Mouse (Mus musculus) CH12.LX (cell line): ENCODE data around the gene Actr5. TPM values are rescaled to one million over a fixed set of nuclear protein-coding genes. Genes with fewer than 3 reads are reported as not detected.
A peak's percentile ranks its signal among the peaks of the same experiment; 100 is the strongest.

Experiments
- DNase-seq: peaks from one replicate; pipeline ENCODE4 v3.0.0-alpha.2; 2013; ENCODE audit errors: extremely low read depth
- H3K27ac ChIP-seq: 2 replicates; pipeline ENCODE4 v1.5.1; 2012; ENCODE audit warnings: low read depth, mild to moderate bottlenecking, control low read depth, moderate library complexity; ENCODE audit not compliant: insufficient read depth
- H3K27me3 ChIP-seq: replicated peaks from 2 replicates; pipeline ENCODE3; 2012; ENCODE audit warnings: inconsistent platforms
- H3K36me3 ChIP-seq, 2 experiments: replicated peaks in 1 of 2; 2 replicates each; pipeline versions ENCODE3 to v1.6.1; 2012; ENCODE audit warnings: inconsistent platforms in 1 of 2, low read length in 1 of 2, mild to moderate bottlenecking in 1 of 2, mixed read lengths in 1 of 2, moderate library complexity in 1 of 2; ENCODE audit not compliant: control insufficient read depth in 1 of 2, insufficient read depth in 1 of 2
- H3K4me1 ChIP-seq, 2 experiments: 2 replicates each; pipeline ENCODE4 v1.6.1; 2012; ENCODE audit warnings: inconsistent platforms in 1 of 2, moderate library complexity in 1 of 2; ENCODE audit not compliant: insufficient read depth in 2 of 2, control insufficient read depth in 1 of 2
- H3K4me2 ChIP-seq: 2 replicates; pipeline ENCODE4 v1.6.1; 2012; ENCODE audit warnings: low read depth, mild to moderate bottlenecking, control low read depth; ENCODE audit not compliant: poor library complexity, insufficient read depth, severe bottlenecking
- H3K4me3 ChIP-seq, 3 experiments: fragments of 150-350 bp in 1 of 3; sonication (generic) in 1 of 3; replicated peaks in 1 of 3; 2 replicates each; pipeline versions ENCODE3 to v1.5.1; 2011 to 2012; ENCODE audit warnings: low read depth in 2 of 3, low read length in 2 of 3, mild to moderate bottlenecking in 2 of 3, moderate library complexity in 2 of 3, control low read depth in 1 of 3, improper control_type of control experiment in 1 of 3, inconsistent platforms in 1 of 3, mixed read lengths in 1 of 3; ENCODE audit not compliant: poor library complexity in 1 of 3
- H3K79me2 ChIP-seq: replicated peaks from 2 replicates; pipeline ENCODE4 v1.6.1; 2012; ENCODE audit warnings: mild to moderate bottlenecking, moderate library complexity; ENCODE audit not compliant: control insufficient read depth, poor library complexity, insufficient read depth, severe bottlenecking; ENCODE audit errors: extremely low read depth
- H3K9ac ChIP-seq: 2 replicates; pipeline ENCODE4 v1.6.1; 2012; ENCODE audit warnings: low read depth, mild to moderate bottlenecking, control low read depth, moderate library complexity; ENCODE audit not compliant: insufficient read depth
- H3K9me3 ChIP-seq: replicated peaks from 2 replicates; pipeline ENCODE3; 2012; ENCODE audit warnings: low read length, inconsistent platforms, mixed read lengths
- BHLHE40 ChIP-seq: IDR thresholded peaks from 2 replicates; pipeline ENCODE4 v1.6.1; 2011; ENCODE audit warnings: mild to moderate bottlenecking, low read depth, low read length, improper control_type of control experiment
- CHD1 ChIP-seq: IDR thresholded peaks from 2 replicates; pipeline ENCODE4 v1.6.1; 2012; ENCODE audit warnings: low read depth, low read length, improper control_type of control experiment, inconsistent platforms
- CHD2 ChIP-seq: IDR thresholded peaks from 2 replicates; pipeline ENCODE4 v1.6.1; 2011; ENCODE audit warnings: low read length, improper control_type of control experiment
- CTCF ChIP-seq, 2 experiments: IDR thresholded peaks in 1 of 2; conservative IDR thresholded peaks in 1 of 2; 2 replicates each; pipeline ENCODE4 v1.5.1; 2011 to 2012; ENCODE audit warnings: low read depth in 2 of 2, low read length in 2 of 2, improper control_type of control experiment in 1 of 2, inconsistent platforms in 1 of 2, mild to moderate bottlenecking in 1 of 2, moderate library complexity in 1 of 2
- E2F4 ChIP-seq: IDR thresholded peaks from 2 replicates; pipeline ENCODE4 v1.6.1; 2011; ENCODE audit warnings: low read depth, low read length, improper control_type of control experiment; ENCODE audit not compliant: insufficient replicate concordance
- ELF1 ChIP-seq: IDR thresholded peaks from 2 replicates; pipeline ENCODE4 v1.6.1; 2014; ENCODE audit warnings: low read depth, mild to moderate bottlenecking, inconsistent platforms, low read length, improper control_type of control experiment
- EP300 ChIP-seq: IDR thresholded peaks from 2 replicates; pipeline ENCODE4 v1.6.1; 2011; ENCODE audit warnings: low read length, improper control_type of control experiment
- ETS1 ChIP-seq: conservative IDR thresholded peaks from 2 replicates; pipeline ENCODE4 v1.6.1; 2012; ENCODE audit warnings: low read depth, mild to moderate bottlenecking, inconsistent platforms, low read length, improper control_type of control experiment, moderate library complexity
- GABPA ChIP-seq: IDR thresholded peaks from 2 replicates; pipeline ENCODE4 v1.6.1; 2012; ENCODE audit warnings: low read depth, low read length, improper control_type of control experiment, inconsistent platforms; ENCODE audit not compliant: insufficient replicate concordance
- HCFC1 ChIP-seq: IDR thresholded peaks from 2 replicates; pipeline ENCODE4 v1.6.1; 2012; ENCODE audit warnings: low read depth, mild to moderate bottlenecking, inconsistent platforms, low read length, improper control_type of control experiment
- IRF4 ChIP-seq: IDR thresholded peaks from 2 replicates; pipeline ENCODE4 v1.6.1; 2014; ENCODE audit warnings: low read depth, mild to moderate bottlenecking, inconsistent platforms, low read length, improper control_type of control experiment
- JUND ChIP-seq: conservative IDR thresholded peaks from 2 replicates; pipeline ENCODE4 v1.6.1; 2011; ENCODE audit warnings: low read depth, low read length, improper control_type of control experiment
- MAX ChIP-seq: IDR thresholded peaks from 2 replicates; pipeline ENCODE4 v1.6.1; 2011; ENCODE audit warnings: low read length, improper control_type of control experiment
- MAZ ChIP-seq: IDR thresholded peaks from 2 replicates; pipeline ENCODE4 v1.6.1; 2012; ENCODE audit warnings: low read depth, mild to moderate bottlenecking, inconsistent platforms, low read length, improper control_type of control experiment, moderate library complexity
- MEF2A ChIP-seq: IDR thresholded peaks from 2 replicates; pipeline ENCODE4 v1.6.1; 2014; ENCODE audit warnings: low read depth, mild to moderate bottlenecking, inconsistent platforms, low read length, improper control_type of control experiment, borderline replicate concordance
- MXI1 ChIP-seq: IDR thresholded peaks from 2 replicates; pipeline ENCODE4 v1.6.1; 2011; ENCODE audit warnings: mild to moderate bottlenecking, low read depth, low read length, improper control_type of control experiment
- MYC ChIP-seq: IDR thresholded peaks from 2 replicates; pipeline ENCODE4 v1.6.1; 2011; ENCODE audit warnings: low read depth, mild to moderate bottlenecking, improper control_type of control experiment, low read length
- NRF1 ChIP-seq: IDR thresholded peaks from 2 replicates; pipeline ENCODE4 v1.6.1; 2014; ENCODE audit warnings: low read depth, mild to moderate bottlenecking, inconsistent platforms, low read length, improper control_type of control experiment, moderate library complexity
- PAX5 ChIP-seq: IDR thresholded peaks from 2 replicates; pipeline ENCODE4 v1.6.1; 2012; ENCODE audit warnings: low read length, inconsistent platforms, mixed read lengths
- POLR2AphosphoS2 ChIP-seq: IDR thresholded peaks from 2 replicates; pipeline ENCODE4 v1.6.1; 2011; ENCODE audit warnings: low read depth, low read length, improper control_type of control experiment
- RAD21 ChIP-seq: IDR thresholded peaks from 2 replicates; pipeline ENCODE4 v1.6.1; 2011; ENCODE audit warnings: low read depth, mild to moderate bottlenecking, low read length, improper control_type of control experiment, moderate library complexity
- RCOR1 ChIP-seq: conservative IDR thresholded peaks from 2 replicates; pipeline ENCODE4 v1.6.1; 2012; ENCODE audit warnings: low read depth, mild to moderate bottlenecking, inconsistent platforms, low read length, improper control_type of control experiment
- SIN3A ChIP-seq: IDR thresholded peaks from 2 replicates; pipeline ENCODE4 v1.6.1; 2012; ENCODE audit warnings: low read length, improper control_type of control experiment, inconsistent platforms
- SMC3 ChIP-seq: IDR thresholded peaks from 2 replicates; pipeline ENCODE4 v1.6.1; 2011; ENCODE audit warnings: low read depth, low read length, improper control_type of control experiment
- TBP ChIP-seq: conservative IDR thresholded peaks from 2 replicates; pipeline ENCODE4 v1.6.1; 2011; ENCODE audit warnings: low read depth, low read length, improper control_type of control experiment
- TCF12 ChIP-seq: IDR thresholded peaks from 2 replicates; pipeline ENCODE4 v1.6.1; 2014; ENCODE audit warnings: low read depth, mild to moderate bottlenecking, inconsistent platforms, low read length, improper control_type of control experiment
- UBTF ChIP-seq: IDR thresholded peaks from 2 replicates; pipeline ENCODE4 v1.6.1; 2012; ENCODE audit warnings: low read depth, mild to moderate bottlenecking, inconsistent platforms, low read length, improper control_type of control experiment, moderate library complexity
- USF1 ChIP-seq: IDR thresholded peaks from 2 replicates; pipeline ENCODE4 v1.6.1; 2014; ENCODE audit warnings: low read depth, mild to moderate bottlenecking, inconsistent platforms, low read length, improper control_type of control experiment
- USF2 ChIP-seq: conservative IDR thresholded peaks from 2 replicates; pipeline ENCODE4 v1.6.1; 2011; ENCODE audit warnings: low read depth, low read length, improper control_type of control experiment
- ZC3H11A ChIP-seq: IDR thresholded peaks from 2 replicates; pipeline ENCODE4 v1.6.1; 2012; ENCODE audit warnings: low read depth, mild to moderate bottlenecking, inconsistent platforms, low read length, improper control_type of control experiment
- ZNF384 ChIP-seq: IDR thresholded peaks from 2 replicates; pipeline ENCODE4 v1.6.1; 2012; ENCODE audit warnings: low read depth, low read length, improper control_type of control experiment, inconsistent platforms
- dilution Hi-C: fragments of 300-500 bp; cut with MboI; formaldehyde crosslinking; loops from 2 replicates; pipeline ENCODE4 v1.14.3; 2020; ENCODE audit warnings: low sequenced_read_pairs; ENCODE audit not compliant: extremely low pct_unique_long_range_greater_than_20kb, extremely low pct_ligation_motif_present
- in situ Hi-C: fragments of 300-500 bp; cut with MboI; formaldehyde crosslinking; loops from 3 replicates; pipeline ENCODE4 v1.14.3; 2019; ENCODE audit warnings: low sequenced_read_pairs, low pct_ligation_motif_present, low pct_unique_long_range_greater_than_20kb, mixed read lengths
- polyA plus RNA-seq: library from polyadenylated mRNA; unstranded; fragments of >175 nt; gene quantifications from 2 replicates; pipeline ENCODE4 v1.2.1, GENCODE M21; 2012; ENCODE audit warnings: low read depth; ENCODE audit not compliant: insufficient read length
- total RNA-seq, 2 experiments: library from RNA; depleted of rRNA; stranded (reverse); fragments of 300-350 nt in 1 of 2; fragments of >200 nt in 1 of 2; gene quantifications; 2 replicates each; pipeline ENCODE4 v1.2.3; 2012 to 2014

Gene Actr5
- total and polyA plus RNA-seq, 3 experiments, result 13.9 to 20.3 (median 19.8) TPM

- Histone ChIP-seq H3K27me3 (no peaks in the 10 kb centered on the region), H3K4me2 (peak overlapping the region; percentile 96), H3K36me3 (peaks cover 11 to 75% of the 10 kb centered on the region in 2 experiments), H3K4me3 (peak overlapping the region; percentile 12 to 42 (median 31)), H3K9me3 (peaks cover 8% of the 10 kb centered on the region), H3K79me2 (peaks cover 98% of the 10 kb centered on the region), H3K4me1 (peaks cover 44 to 90% of the 10 kb centered on the region in 2 experiments), H3K27ac (peak overlapping the region; percentile 96), H3K9ac (peak overlapping the region; percentile 55; the same call in 1 of the 2 replicates)
- dilution Hi-C loops, result no loop called here
- in situ Hi-C loops, result no loop called here
- no peak for DNase-seq
- no peak for TF ChIP-seq GABPA
- TF ChIP-seq MAZ, result no peak
- TF ChIP-seq SIN3A, result peak; percentile 87
- 0 out of 2 replicates have a peak, but pooled peaks have one; percentile 26 for TF ChIP-seq TCF12
- peak; percentile 35; the same call in 1 of the 2 replicates for TF ChIP-seq CHD1
- no peak for TF ChIP-seq CHD2
- TF ChIP-seq USF1, result no peak; the same call in 1 of the 2 replicates
- TF ChIP-seq ELF1, result no peak
- TF ChIP-seq ETS1, result 0 out of 2 replicates have a peak, but pooled peaks have one; percentile 10
- no peak; the same call in 1 of the 2 replicates for TF ChIP-seq POLR2AphosphoS2
- TF ChIP-seq MXI1, result peak; percentile 78; the same call in 1 of the 2 replicates
- TF ChIP-seq PAX5, result no peak
- no peak for TF ChIP-seq MEF2A
- no peak for TF ChIP-seq TBP
- no peak; the same call in 1 of the 2 replicates for TF ChIP-seq RAD21
- peak; percentile 57; the same call in 1 of the 2 replicates for TF ChIP-seq MAX
- peak; percentile 32; the same call in 1 of the 2 replicates for TF ChIP-seq BHLHE40
- TF ChIP-seq ZC3H11A, result no peak
- 0 out of 2 replicates have a peak, but pooled peaks have one; percentile 15 for TF ChIP-seq EP300
- no peak for TF ChIP-seq E2F4
- TF ChIP-seq JUND, result no peak
- TF ChIP-seq SMC3, result no peak
- TF ChIP-seq HCFC1, result no peak
- TF ChIP-seq CTCF (conservative IDR thresholded peaks at IDR 0.05 in 1 of 2, IDR thresholded peaks at IDR 0.05 in 1 of 2; ENCODE audit: low read depth in 2 of 2, low read length in 2 of 2), result no peak
- TF ChIP-seq ZNF384, result no peak
- TF ChIP-seq MYC, result peak; percentile 69; the same call in 1 of the 2 replicates
- TF ChIP-seq UBTF, result no peak; the same call in 1 of the 2 replicates
- TF ChIP-seq IRF4, result no peak
- TF ChIP-seq NRF1, result 0 out of 2 replicates have a peak, but pooled peaks have one; percentile 16
- no peak for TF ChIP-seq RCOR1
- TF ChIP-seq USF2, result no peak
These were observed 50.5 kb downstream of the Actr5 start for GRCm38 (mm10) chr2:158675161-158675560.
